Mouse (Mus musculus): Measurements from ENCODE around the gene Aldoart2.

DNA sequence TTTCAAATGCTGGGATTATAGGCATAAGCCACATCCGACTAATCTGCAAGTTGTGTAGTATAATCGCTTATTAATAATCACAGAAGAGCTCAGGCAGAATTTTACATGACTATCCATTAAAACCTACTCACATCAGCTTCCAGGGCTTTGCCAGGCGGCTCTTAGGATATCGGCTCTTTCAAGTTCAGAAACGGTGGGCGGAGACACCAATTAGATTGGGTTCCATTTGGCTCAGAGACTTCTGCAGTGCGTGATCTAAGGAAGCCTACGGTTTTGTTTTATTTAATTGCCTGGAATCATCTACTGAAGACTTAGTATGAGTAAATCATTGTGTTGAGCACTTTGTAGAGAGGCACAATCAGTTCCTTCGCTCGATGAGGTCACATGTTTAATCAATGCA, 6.6 kb downstream of the Aldoart2 start:
- TF ChIP-seq CTCF (IDR thresholded peaks at IDR 0.05; ENCODE audit: borderline replicate concordance, extremely low read depth, insufficient read depth, insufficient read length) (no peak), POLR2A (IDR thresholded peaks at IDR 0.05; ENCODE audit: borderline replicate concordance, extremely low read depth, insufficient read depth, insufficient read length, poor library complexity, severe bottlenecking) (no peak)
